Mouse (Mus musculus): ENCODE data around the gene BC005624. TPM values are rescaled to one million over a fixed set of nuclear protein-coding genes. Genes with fewer than 3 reads are reported as not detected.
A peak's percentile ranks its signal among the peaks of the same experiment; 100 is the strongest.

BC005624 gene
- polyA plus RNA-seq, 1 experiment from 2014 or later = 28.2 TPM

- no peak overlapping the region for H3K9ac ChIP-seq (ENCODE audit: low read depth, low read length)
Measured at GRCm38 (mm10) chr2:30927844-30928628, 54.0 kb downstream of the BC005624 start.

DNA sequence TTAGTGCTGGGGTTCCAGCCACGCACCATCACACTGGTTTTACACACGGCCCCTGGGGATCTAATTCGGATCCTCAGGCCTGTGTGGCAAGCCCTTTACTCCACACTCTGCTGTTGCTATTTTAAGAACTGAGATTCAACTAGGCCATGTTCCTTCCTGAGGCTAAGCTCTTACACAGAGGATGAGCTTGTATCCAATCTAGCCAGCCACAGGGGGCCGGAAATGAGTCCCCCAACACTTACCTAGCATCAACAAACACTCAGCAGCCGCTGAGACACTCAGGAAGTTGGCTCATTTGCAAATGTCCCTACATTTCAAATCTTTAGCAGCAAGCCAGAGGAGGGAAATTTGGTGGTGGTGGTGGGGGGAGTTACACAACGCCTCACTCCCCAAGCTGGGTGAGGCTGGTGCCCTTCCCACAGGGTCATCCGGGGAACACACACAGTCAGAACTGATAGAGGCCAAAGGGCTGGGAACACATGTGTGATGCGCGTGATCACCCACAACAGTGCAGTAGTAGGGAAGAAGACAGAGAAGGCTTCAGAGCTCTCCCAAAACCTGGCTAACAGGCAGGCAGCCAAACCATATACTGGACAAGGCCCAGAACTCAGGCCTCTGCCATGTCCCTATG, 54.7 kb downstream of the BC005624 start:
- H3K27me3 ChIP-seq (replicated peaks; ENCODE audit: control insufficient read depth, insufficient read depth, low read length) = peaks cover 7% of the 10 kb centered on the region; the same call in 1 of the 2 replicates
- no peak for ATAC-seq
- H3K9me3 ChIP-seq (ENCODE audit: control insufficient read depth) = no peaks in the 10 kb centered on the region
- H3K4me3 ChIP-seq (ENCODE audit: low read depth, low read length) = no peak overlapping the region
- H3K9ac ChIP-seq (ENCODE audit: low read depth, low read length) = no peak overlapping the region
- 59% methylated on average over 9 of the region's 9 CpGs for WGBS
- H3K27ac ChIP-seq (ENCODE audit: low read depth, low read length) = peak overlapping the region; percentile 35; the same call in 1 of the 2 replicates
- no peak overlapping the region for H3K4me2 ChIP-seq (replicated peaks; ENCODE audit: low read depth)
- 0 out of 2 replicates have a peak, but pooled peaks have one; percentile 2 for TF ChIP-seq CTCF (IDR thresholded peaks at IDR 0.05; ENCODE audit: low read depth)
- H3K4me1 ChIP-seq (replicated peaks; ENCODE audit: control insufficient read depth, insufficient read depth, low read length) = 0 out of 2 replicates have a peak, but pooled peaks cover 4% of the 10 kb centered on the region
- no peaks in the 10 kb centered on the region for H3K36me3 ChIP-seq (ENCODE audit: control insufficient read depth, insufficient read depth)

More at GRCm38 (mm10) chr2:30927844-30928628, 54.0 kb downstream of the BC005624 start:
- 0 out of 2 replicates have a peak, but pooled peaks cover 4% of the 10 kb centered on the region for H3K4me1 ChIP-seq (replicated peaks; ENCODE audit: control insufficient read depth, insufficient read depth, low read length)
- H3K36me3 ChIP-seq (ENCODE audit: control insufficient read depth, insufficient read depth) = no peaks in the 10 kb centered on the region
- peak; percentile 89 for TF ChIP-seq CTCF (IDR thresholded peaks at IDR 0.05; ENCODE audit: low read depth)
- H3K9me3 ChIP-seq (ENCODE audit: control insufficient read depth) = no peaks in the 10 kb centered on the region
- H3K27ac ChIP-seq (ENCODE audit: low read depth, low read length) = peak overlapping the region; percentile 35; the same call in 1 of the 2 replicates
- H3K4me2 ChIP-seq (replicated peaks; ENCODE audit: low read depth) = no peak overlapping the region
- no peak for ATAC-seq
- 24% methylated on average over 14 of the region's 14 CpGs for WGBS
- H3K4me3 ChIP-seq (ENCODE audit: low read depth, low read length) = no peak overlapping the region
- peaks cover 7% of the 10 kb centered on the region; the same call in 1 of the 2 replicates for H3K27me3 ChIP-seq (replicated peaks; ENCODE audit: control insufficient read depth, insufficient read depth, low read length)

- 63% methylated on average over 4 of the region's 4 CpGs for WGBS
- TF ChIP-seq CTCF (IDR thresholded peaks at IDR 0.05; ENCODE audit: low read depth) = no peak
- Histone ChIP-seq H3K27me3 (replicated peaks; ENCODE audit: control insufficient read depth, insufficient read depth, low read length) (peaks cover 12% of the 10 kb centered on the region; the same call in 1 of the 2 replicates), H3K4me3 (ENCODE audit: low read depth, low read length) (no peak overlapping the region), H3K9me3 (ENCODE audit: control insufficient read depth) (no peaks in the 10 kb centered on the region), H3K9ac (ENCODE audit: low read depth, low read length) (no peak overlapping the region), H3K36me3 (ENCODE audit: control insufficient read depth, insufficient read depth) (no peaks in the 10 kb centered on the region), H3K4me2 (replicated peaks; ENCODE audit: low read depth) (no peak overlapping the region), H3K27ac (ENCODE audit: low read depth, low read length) (no peak overlapping the region), H3K4me1 (replicated peaks; ENCODE audit: control insufficient read depth, insufficient read depth, low read length) (0 out of 2 replicates have a peak, but pooled peaks cover 4% of the 10 kb centered on the region)
- no peak for ATAC-seq
Measured at GRCm38 (mm10) chr2:30926381-30926780, 55.6 kb downstream of the BC005624 start.

GRCm38 (mm10) chr2:30925181-30925580, 56.8 kb downstream of the BC005624 start:
- WGBS = 76% methylated on average over 4 of the region's 4 CpGs
- H3K9me3 ChIP-seq (ENCODE audit: control insufficient read depth) = no peaks in the 10 kb centered on the region
- peaks cover 12% of the 10 kb centered on the region; the same call in 1 of the 2 replicates for H3K27me3 ChIP-seq (replicated peaks; ENCODE audit: control insufficient read depth, insufficient read depth, low read length)
- H3K4me2 ChIP-seq (replicated peaks; ENCODE audit: low read depth) = no peak overlapping the region
- H3K4me3 ChIP-seq (ENCODE audit: low read depth, low read length) = no peak overlapping the region
- no peak overlapping the region for H3K27ac ChIP-seq (ENCODE audit: low read depth, low read length)
- H3K4me1 ChIP-seq (replicated peaks; ENCODE audit: control insufficient read depth, insufficient read depth, low read length) = 0 out of 2 replicates have a peak, but pooled peaks cover 4% of the 10 kb centered on the region
- no peak for ATAC-seq
- H3K9ac ChIP-seq (ENCODE audit: low read depth, low read length) = no peak overlapping the region
- H3K36me3 ChIP-seq (ENCODE audit: control insufficient read depth, insufficient read depth) = no peaks in the 10 kb centered on the region
- TF ChIP-seq CTCF (IDR thresholded peaks at IDR 0.05; ENCODE audit: low read depth) = no peak

- no peak for ATAC-seq
- H3K27ac ChIP-seq (ENCODE audit: low read depth, low read length) = no peak overlapping the region
- H3K9ac ChIP-seq (ENCODE audit: low read depth, low read length) = no peak overlapping the region
- no peak for TF ChIP-seq CTCF (IDR thresholded peaks at IDR 0.05; ENCODE audit: low read depth)
- no peaks in the 10 kb centered on the region for H3K36me3 ChIP-seq (ENCODE audit: control insufficient read depth, insufficient read depth)
- H3K9me3 ChIP-seq (ENCODE audit: control insufficient read depth) = no peaks in the 10 kb centered on the region
- H3K4me1 ChIP-seq (replicated peaks; ENCODE audit: control insufficient read depth, insufficient read depth, low read length) = peaks cover 3% of the 10 kb centered on the region; the same call in 1 of the 2 replicates
- no peak overlapping the region for H3K4me3 ChIP-seq (ENCODE audit: low read depth, low read length)
- WGBS = 75% methylated on average over 3 of the region's 3 CpGs
- no peak overlapping the region for H3K4me2 ChIP-seq (replicated peaks; ENCODE audit: low read depth)
- peaks cover 12% of the 10 kb centered on the region; the same call in 1 of the 2 replicates for H3K27me3 ChIP-seq (replicated peaks; ENCODE audit: control insufficient read depth, insufficient read depth, low read length)
Measured at GRCm38 (mm10) chr2:30923099-30923498, 58.9 kb downstream of the BC005624 start.

Other genes with a start within 250 kb of the BC005624 start
- 0.58 and 0.60 TPM in 2 replicates for gene 1700001O22Rik, start 178.5 kb downstream of the BC005624 start, polyA plus RNA-seq (2015; fragmentation: Nextera tagmentation; extraction: Ambion mirVana)
- 45.3 and 50.5 TPM in 2 replicates for gene Ntmt1, start 174.4 kb downstream of the BC005624 start, polyA plus RNA-seq (2015; fragmentation: Nextera tagmentation; extraction: Ambion mirVana)
- 12.9 and 13.0 TPM in 2 replicates for gene Asb6, start 151.9 kb downstream of the BC005624 start, polyA plus RNA-seq (2015; fragmentation: Nextera tagmentation; extraction: Ambion mirVana)
- 0.64 and 0.74 TPM in 2 replicates for gene Prrx2, start 147.2 kb downstream of the BC005624 start, polyA plus RNA-seq (2015; fragmentation: Nextera tagmentation; extraction: Ambion mirVana)
- gene Ptges, start 52.3 kb downstream of the BC005624 start, polyA plus RNA-seq (2015; fragmentation: Nextera tagmentation; extraction: Ambion mirVana) = 2.8 and 3.6 TPM in 2 replicates
- 13.3 and 14.6 TPM in 2 replicates for gene Tor1b, start 29.2 kb downstream of the BC005624 start, polyA plus RNA-seq (2015; fragmentation: Nextera tagmentation; extraction: Ambion mirVana)
- 90.3 and 95.4 TPM in 2 replicates for gene Tor1a, start 14.3 kb downstream of the BC005624 start, polyA plus RNA-seq (2015; fragmentation: Nextera tagmentation; extraction: Ambion mirVana)
- 4.0 and 5.2 TPM in 2 replicates for gene Usp20, start 78 bp upstream of the BC005624 start, polyA plus RNA-seq (2015; fragmentation: Nextera tagmentation; extraction: Ambion mirVana)
- 10.4 and 11.8 TPM in 2 replicates for gene Fnbp1, start 159.8 kb upstream of the BC005624 start, polyA plus RNA-seq (2015; fragmentation: Nextera tagmentation; extraction: Ambion mirVana)
- gene Gpr107, start 170.1 kb upstream of the BC005624 start, polyA plus RNA-seq (2015; fragmentation: Nextera tagmentation; extraction: Ambion mirVana) = 46.8 and 48.3 TPM in 2 replicates

Data from intestine, postnatal 0 days (tissue).